Mouse (Mus musculus) G1E-ER4 (cell line): Measurements from ENCODE around the gene Col4a4. TPM values are rescaled to one million over a fixed set of nuclear protein-coding genes. Genes with fewer than 3 reads are reported as not detected.

Source experiments
- GATA1 ChIP-seq: IDR thresholded peaks from one replicate; pipeline ENCODE4 v1.8.0; 2012; ENCODE audit warnings: low read length, inconsistent platforms
- polyA plus RNA-seq: library from polyadenylated mRNA; stranded (reverse); fragments of >175 nt; gene quantifications from 2 replicates; pipeline ENCODE4 v1.2.3, GENCODE M21; 2012

The Col4a4 gene
- polyA plus RNA-seq, 1 experiment = 0.01 TPM

DNA sequence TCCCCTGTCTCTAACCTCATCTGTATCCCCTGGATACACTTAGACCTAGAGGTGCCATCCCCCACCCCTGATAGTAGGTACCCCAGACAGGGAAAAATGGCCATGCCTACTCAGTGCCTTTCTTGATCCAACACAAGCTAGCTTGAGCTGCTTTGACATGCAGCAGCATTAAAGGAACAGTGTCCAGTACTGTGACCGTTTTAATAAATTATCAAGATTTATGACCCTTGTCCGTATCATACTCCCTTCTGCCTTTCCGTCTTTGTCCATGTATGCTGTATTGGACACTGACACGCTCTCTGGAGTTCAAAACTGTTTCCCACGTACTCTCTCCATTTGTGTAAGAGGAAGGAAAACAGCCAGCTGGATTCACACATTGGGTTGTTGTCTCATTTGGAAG, 158.9 kb downstream of the Col4a4 start:
- TF ChIP-seq GATA1 = no peak

DNA sequence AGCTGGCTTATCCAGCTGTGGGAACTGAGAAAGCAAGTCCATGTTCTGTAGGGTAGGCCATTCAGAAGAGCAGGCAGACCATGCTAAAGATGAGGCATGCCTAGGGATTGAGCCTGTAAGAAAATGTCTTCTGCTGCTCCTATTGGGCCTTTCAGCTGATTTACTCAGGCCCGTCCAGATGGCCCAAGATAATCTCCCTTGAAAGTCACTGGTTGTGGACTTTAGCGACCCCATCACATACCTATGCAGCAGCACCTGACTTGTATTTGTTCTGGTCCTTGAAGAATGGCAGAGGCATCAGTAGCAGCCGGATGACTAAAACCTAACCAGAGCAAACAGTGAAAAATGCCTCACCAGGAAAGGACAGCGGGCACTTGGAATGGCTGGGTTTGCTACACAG, 171.0 kb downstream of the Col4a4 start:
- no peak for TF ChIP-seq GATA1

DNA sequence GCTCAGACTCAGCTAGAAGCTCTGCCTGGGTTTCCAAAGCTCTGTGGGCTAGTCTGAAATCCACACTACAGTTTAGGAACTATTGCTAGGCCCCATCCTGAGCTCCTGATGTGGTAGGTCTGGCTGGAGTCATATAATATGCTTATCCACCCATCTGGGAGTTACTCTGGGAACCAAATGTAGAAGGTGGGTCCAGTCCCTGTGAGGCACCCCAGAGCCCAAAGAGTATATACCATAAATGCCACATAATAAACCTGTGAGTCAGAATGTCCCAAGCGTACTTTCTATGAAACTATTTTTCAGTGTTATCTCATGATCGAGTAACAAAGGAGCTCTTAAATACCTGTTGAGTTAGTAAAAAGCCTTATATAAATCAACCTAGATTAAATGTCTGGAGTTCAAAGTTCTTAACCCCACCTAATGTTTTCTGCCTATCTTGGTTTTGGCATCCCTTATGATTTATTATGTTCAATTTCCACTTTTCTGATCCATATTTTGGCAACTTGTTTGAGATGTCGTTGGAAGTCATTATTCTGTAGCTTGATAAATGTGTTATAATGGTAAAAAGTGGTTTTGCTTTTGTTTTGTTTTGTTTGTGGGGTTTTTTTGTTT, 172.1 kb downstream of the Col4a4 start:
- no peak for TF ChIP-seq GATA1

DNA sequence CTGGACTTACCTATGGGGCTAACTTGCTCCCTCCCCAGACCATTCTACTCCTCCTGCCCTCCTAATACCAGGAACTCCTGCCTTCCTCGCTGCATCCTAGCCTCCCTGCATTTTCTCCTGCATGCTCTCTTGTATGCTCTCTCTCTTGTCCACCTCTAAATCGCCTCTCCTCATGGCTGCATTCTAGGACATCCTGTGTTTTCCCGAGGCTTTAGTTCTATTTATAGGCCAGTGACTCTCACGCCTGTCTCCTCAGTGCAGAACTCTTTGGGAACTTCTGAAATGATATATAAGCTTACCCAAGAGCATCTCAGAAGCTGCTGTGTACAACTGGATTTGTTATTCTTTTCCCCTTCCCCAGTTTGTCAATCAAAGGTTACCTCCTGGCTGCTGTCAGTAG, 174.6 kb downstream of the Col4a4 start:
- TF ChIP-seq GATA1 = no peak

DNA sequence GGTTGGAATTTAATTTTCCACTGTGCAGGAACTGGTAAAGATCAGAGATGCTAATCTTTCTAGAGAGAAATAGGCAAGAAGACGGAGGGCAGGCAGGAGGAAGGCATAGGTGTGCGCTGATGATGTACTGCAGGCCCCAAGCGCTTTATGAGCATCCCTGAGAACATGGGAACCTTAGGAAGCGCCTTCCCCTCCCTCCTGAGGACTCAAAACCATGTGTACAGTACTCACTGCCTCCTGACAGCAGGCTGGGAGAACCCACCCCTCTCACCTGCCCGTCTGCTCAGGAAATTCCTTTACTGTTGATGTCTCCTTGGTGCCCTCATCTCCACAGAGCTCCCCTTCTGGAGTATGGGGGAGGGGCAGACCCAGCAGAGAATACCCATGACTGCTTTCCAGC, 175.1 kb downstream of the Col4a4 start:
- TF ChIP-seq GATA1 = no peak

DNA sequence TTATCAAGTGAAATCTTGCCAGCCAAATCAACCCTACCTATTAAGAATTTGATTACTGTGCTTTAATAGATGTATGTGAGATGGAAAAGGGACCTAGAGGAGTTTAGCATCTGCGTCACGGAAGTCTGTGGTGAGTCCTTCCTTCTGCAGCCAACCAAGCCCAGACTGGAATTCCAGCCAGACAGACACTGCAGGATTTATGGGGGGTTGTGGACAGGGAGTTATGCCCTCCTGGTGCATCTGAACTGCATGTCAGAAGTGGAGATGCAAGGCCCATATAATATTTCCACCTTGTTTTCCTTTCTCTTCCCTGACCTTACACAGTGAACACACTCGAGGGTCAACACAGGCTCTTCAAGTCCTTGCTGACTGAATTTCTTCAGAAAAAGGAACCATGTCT, 176.1 kb downstream of the Col4a4 start:
- no peak for TF ChIP-seq GATA1

DNA sequence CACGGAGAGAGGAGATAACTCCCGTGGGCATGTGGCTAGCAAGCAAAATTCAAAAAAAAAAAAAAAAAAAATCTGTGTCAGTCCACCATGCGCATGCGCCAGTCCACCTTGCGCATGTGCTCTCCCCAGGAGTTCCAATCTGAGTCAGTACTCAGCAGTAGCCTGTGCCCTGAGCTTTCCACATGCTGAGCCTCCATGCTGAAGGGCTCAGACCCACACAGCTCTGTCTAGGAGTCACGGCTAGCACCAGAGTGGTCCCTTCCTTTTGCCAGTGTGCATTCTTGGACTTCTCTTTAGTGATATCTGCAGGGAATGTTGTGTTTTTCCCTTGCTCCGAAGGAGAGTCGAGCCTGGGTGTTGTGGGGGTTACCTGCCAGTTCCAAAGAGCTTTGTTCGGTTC, 177.4 kb downstream of the Col4a4 start:
- no peak for TF ChIP-seq GATA1

DNA sequence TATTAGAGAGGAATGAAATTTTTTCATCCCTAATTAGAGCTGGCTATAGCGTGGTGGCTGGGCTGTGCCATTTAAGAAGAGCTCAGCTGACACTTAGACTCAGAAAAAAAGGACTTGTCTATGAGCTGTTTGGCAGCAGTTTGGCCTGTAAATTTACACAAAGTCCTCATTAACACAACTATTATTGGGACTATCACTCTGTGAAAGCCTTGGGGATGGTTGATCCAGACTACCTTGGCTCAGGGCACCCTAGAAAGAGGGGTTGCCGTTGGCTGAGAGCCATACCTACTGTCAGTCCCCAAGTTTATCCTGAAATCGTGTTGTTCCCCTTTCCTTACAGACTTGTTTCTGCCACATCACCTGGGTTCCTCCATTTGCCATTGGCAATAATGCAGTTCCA, 178.9 kb downstream of the Col4a4 start:
- TF ChIP-seq GATA1 = no peak

Other genes with a start within 250 kb of the Col4a4 start
- 3.2 and 4.3 TPM in 2 replicates for gene Col4a3, start 72 bp upstream of the Col4a4 start, polyA plus RNA-seq
- gene Mff, start 138.0 kb upstream of the Col4a4 start, polyA plus RNA-seq = 326 and 432 TPM in 2 replicates
- not detected in 2 replicates for gene Tm4sf20, start 181.6 kb upstream of the Col4a4 start, polyA plus RNA-seq
- not detected in 2 replicates for gene Gm47791, start 184.4 kb upstream of the Col4a4 start, polyA plus RNA-seq